Mouse (Mus musculus) activated CD4-positive, CD25-positive, alpha-beta regulatory T cell, adult 4 months (primary cell): ENCODE data around the gene Il3. TPM values are rescaled to one million over a fixed set of nuclear protein-coding genes. Genes with fewer than 3 reads are reported as not detected.

ENCODE experiments used
- polyA plus RNA-seq, 2 experiments: library from polyadenylated mRNA; unstranded; fragments of 100-300 nt; shearing (Covaris generic); gene quantifications; one replicate each; pipeline ENCODE4 v1.2.1; 2017

Gene Il3
- polyA plus RNA-seq, 2 experiments from 2014 or later = not detected

Other genes with a start within 250 kb of the Il3 start
- gene Slc22a4, start 239.2 kb downstream of the Il3 start, polyA plus RNA-seq = under 1 TPM in 1 of 2 experiments, not detected in 1; 0.20 TPM
- 1 to 10 TPM in 1 of 2 experiments, under 1 TPM in 1; 0.57 to 1.3 TPM for gene Pdlim4, start 198.3 kb downstream of the Il3 start, polyA plus RNA-seq
- not detected for gene P4ha2, start 167.2 kb downstream of the Il3 start, polyA plus RNA-seq
- gene Csf2, start 17.6 kb downstream of the Il3 start, polyA plus RNA-seq = under 1 TPM; 0.42 to 0.69 TPM
- gene Acsl6, start 36.5 kb upstream of the Il3 start, polyA plus RNA-seq = not detected
- gene Meikin, start 103.4 kb upstream of the Il3 start, polyA plus RNA-seq = not detected
- gene Fnip1, start 170.9 kb upstream of the Il3 start, polyA plus RNA-seq = 10 to 100 TPM; 10.7 to 12.9 TPM